Mouse (Mus musculus): Measurements from ENCODE around the gene Smpdl3b.
"Not testable (repeated sequence)": the region's sequence is repeated elsewhere in the genome, so short reads cannot be mapped to it uniquely, and the experiment has no call there.

Gene Smpdl3b

DNA sequence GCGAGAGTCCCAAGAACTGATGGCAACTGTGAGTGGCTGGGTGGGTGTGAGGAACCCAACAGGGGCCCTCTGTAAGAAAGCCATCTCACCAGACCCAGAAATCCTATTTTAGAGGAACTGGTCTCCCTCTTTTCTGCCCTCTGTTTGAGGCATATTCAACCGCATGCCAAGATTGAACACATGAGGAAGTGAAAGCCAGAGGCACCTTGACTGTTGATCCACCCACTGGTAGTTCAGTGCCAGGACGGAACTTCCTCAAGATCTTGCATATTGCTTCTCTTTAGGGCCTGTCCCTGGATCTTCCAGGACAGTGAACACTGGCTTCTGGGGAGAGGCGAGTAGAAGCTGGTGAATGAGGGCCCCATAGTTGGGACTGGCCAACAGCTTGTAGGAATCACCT is 23.2 kb upstream of the Smpdl3b start:
- no peak for DNase-seq (ENCODE audit: low read depth)

DNA sequence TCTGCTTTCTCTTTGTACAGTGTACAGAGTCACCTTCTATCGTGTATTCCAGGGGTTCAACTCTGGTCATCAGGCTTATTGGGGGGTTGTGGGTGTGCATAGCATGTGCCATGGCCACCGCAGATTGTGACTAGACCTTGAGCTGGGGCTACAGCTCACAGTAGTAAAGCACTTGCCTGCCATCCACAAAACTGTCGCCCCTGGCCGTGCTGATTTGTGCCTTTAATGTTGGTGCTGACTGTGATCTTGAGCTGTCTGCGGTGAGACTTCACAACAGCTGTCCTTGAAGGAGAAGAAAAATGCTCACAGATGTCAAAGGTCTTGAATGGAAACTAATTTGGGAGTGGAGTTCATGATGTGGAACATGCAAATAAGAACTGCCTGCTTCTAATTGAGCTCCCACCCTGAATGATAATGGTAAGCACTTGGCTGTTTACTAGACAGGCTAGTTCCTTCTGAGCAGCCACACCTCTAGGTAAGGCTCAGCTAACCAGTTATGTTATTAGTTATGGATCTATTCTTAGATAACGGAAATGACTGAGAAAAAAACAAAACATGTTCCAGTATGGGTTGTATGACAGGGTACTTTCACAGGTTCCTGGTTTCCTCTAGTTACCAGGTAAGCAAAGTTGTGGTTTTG is 21.6 kb upstream of the Smpdl3b start:
- DNase-seq (ENCODE audit: low read depth) = no peak

- DNase-seq (ENCODE audit: low read depth) = peak; percentile 77
Observed at GRCm38 (mm10) chr4:132776764-132777163, 19.7 kb upstream of the Smpdl3b start.

- DNase-seq (ENCODE audit: low read depth) = no peak
Observed at GRCm38 (mm10) chr4:132774905-132775304, 17.9 kb upstream of the Smpdl3b start.

DNA sequence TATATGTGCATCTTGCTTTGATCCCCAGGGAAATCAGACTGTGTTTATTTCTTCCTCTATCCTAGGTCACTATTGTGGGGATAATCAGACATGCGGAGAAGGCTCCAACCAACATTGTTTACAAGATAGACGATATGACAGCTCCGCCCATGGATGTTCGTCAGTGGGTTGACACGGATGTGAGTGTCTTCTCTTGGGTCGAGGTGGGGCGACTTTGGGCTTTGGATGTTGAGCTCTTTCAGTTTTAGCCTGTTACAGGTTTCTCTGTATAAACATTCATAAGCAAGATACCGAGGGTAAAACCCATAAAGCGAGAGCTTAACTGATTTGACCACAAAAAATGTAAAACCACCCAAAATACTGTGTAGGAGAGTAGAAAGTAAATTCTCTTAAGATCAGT is 14.7 kb upstream of the Smpdl3b start:
- DNase-seq (ENCODE audit: low read depth) = no peak

GRCm38 (mm10) chr4:132767914-132768876 is 11.1 kb upstream of the Smpdl3b start, which contains the start of gene Rpa2:
Gene Rpa2, plus strand, starts transcription at chr4:132768332.
- peak; percentile 99 for DNase-seq (ENCODE audit: low read depth)

- DNase-seq (ENCODE audit: low read depth) = not testable (repeated sequence)
Observed at GRCm38 (mm10) chr4:132763125-132763524, 6.1 kb upstream of the Smpdl3b start.

DNA sequence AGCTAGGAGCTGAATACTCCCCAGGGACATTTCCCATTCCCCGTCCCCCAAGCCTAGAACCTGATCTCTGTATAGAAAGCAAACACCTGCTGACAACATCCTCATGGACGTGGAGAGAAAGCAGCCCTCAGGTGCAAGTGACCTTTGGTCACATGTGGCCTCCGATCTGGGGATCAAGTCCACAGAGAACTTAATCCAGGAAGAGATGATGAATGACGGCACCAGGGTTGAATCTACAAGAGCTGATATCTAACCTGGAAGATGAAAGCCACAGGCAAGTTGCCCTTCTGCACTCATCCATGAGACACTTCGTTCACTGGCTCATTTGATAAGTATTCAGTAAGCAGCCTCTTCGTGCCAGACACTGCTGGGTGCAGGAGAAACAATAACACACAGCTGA is 5.5 kb upstream of the Smpdl3b start:
- DNase-seq (ENCODE audit: low read depth) = no peak

- no peak for DNase-seq (ENCODE audit: low read depth)
Observed at GRCm38 (mm10) chr4:132760296-132760695, 3.2 kb upstream of the Smpdl3b start.

GRCm38 (mm10) chr4:132757633-132758351 is 740 bp upstream of the Smpdl3b start:
- DNase-seq (ENCODE audit: low read depth) = peak; percentile 62

- DNase-seq (ENCODE audit: low read depth) = no peak
Observed at GRCm38 (mm10) chr4:132752992-132753391, 4.1 kb downstream of the Smpdl3b start.

DNA sequence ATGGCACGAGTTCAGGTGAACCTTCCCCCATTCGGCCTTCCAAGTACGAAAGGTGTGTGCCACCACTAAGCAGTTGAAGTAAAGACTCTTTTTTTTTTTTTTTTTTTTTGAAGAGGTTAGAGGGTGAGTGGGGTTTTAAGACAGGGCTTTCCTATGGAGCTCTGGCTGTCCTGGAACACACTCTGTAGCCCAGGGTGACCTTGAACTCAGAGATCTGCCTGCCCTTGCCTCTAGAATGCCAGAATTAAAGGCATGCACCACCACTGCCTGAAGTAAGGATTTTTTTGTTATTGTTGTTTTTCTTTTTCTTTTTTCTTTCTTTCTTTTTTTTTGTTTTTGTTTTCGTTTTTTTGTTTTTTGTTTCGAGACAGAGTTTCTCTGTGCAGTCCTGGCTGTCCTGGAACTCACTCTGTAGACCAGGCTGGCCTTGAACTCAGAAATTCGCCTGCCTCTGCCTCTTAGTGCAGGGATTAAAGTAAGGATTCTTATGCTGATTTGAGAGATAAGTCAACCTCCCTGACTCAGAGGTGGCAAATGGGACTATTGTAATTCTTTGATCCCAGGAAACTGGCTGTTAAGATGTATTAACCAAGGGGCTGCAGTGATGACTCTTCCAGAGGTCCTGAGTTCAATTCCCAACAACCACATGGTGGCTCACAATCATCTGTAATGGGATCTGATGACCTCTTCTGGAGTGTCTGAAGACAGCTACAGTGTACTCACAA is 7.6 kb downstream of the Smpdl3b start:
- no peak for DNase-seq (ENCODE audit: low read depth)

GRCm38 (mm10) chr4:132748778-132749177 is 8.3 kb downstream of the Smpdl3b start:
- DNase-seq (ENCODE audit: low read depth) = no peak

- no peak for DNase-seq (ENCODE audit: low read depth)
Observed at GRCm38 (mm10) chr4:132747664-132748259, 9.3 kb downstream of the Smpdl3b start.

DNA sequence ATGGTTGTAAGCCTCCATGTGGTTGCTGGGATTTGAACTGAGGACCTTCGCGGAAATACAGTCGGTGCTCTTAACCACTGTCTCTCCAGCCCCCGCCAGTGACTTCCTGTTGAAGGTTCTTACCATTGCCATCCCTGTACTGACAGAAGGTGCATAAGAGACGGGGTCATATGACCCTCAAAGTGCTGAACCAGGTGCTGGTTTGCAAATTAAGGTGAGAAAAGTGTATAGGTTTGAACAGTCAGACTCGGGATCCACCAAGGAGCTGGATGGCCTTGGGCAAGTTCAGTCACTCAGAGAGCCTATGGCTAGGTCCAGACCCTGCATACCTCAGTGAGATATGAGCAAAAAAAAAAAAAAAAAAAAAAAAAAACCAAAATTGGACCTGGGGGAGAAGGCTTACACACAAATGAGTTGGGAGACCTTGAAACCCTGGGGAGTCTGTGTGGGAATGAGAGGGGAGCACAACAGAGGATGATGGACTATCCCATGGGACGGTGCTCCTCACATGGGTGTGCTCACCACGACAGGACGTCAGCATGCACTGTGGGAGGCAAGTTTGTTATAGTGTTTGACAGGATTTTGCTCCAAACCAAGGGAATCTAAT is 10.0 kb downstream of the Smpdl3b start:
- no peak for DNase-seq (ENCODE audit: low read depth)

GRCm38 (mm10) chr4:132743992-132744911 is 12.8 kb downstream of the Smpdl3b start:
- no peak for DNase-seq (ENCODE audit: low read depth)

DNA sequence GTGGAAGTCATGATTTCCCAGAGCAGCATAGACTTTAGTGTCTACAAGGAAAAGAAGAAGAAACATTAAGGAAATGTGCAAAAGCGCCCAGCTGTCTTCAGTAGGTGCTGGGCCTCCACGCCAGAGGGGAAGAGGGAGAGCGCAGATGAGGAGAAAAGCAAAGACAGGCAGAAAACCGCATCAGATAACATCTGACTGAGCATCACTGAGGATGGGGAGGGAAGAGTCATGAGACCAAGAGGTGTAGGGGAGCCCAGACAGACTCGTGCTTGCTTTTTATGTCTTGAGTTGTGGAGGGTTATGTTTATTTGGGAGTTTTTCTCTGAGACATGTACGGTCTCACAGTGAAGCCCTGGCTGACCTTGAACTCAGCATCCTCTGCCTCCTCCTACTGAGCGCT is 15.6 kb downstream of the Smpdl3b start:
- no peak for DNase-seq (ENCODE audit: low read depth)

GRCm38 (mm10) chr4:132737154-132737553 is 19.9 kb downstream of the Smpdl3b start:
- not testable (repeated sequence) for DNase-seq (ENCODE audit: low read depth)

DNA sequence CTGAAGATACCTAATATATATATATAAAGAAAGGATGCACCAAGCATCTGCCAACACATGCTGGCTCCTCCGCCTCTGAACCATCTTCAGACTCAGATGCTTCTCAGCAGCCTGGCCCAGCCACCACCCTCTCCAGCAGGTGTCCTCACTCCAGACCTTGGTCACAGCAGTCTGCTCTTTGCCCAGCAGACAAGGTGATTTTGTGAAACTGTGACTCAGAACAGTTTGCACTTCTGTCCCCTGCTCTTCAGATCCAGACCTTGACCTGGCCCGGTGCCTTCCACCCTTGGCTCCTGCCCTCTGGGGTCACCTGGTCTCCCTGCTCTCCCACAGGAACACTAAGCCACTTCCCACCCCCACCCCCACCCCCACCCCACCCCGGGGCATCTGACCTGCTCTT is 21.2 kb downstream of the Smpdl3b start:
- DNase-seq (ENCODE audit: low read depth) = no peak

DNA sequence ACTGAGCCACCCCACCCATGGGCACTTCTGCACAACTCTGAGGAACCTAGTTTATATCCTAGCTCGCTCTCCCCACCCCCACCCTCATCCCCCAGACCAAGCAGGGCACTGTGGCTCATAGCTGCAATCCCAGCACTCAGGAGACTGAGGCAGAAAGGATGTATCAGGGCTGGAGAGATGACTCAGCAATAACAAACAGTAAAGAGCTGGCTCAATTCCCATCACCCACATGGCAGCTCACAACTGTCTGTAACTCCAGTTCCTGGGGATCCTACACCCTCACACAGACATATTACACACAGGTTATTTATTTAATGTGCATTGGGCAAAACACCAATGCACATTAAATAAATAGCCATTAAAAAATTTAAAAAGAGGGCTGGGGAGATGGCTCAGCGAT is 21.7 kb downstream of the Smpdl3b start:
- DNase-seq (ENCODE audit: low read depth) = peak; percentile 72

Measured in NIH3T3 (cell line).